Mouse (Mus musculus) liver, embryonic 14.5 days (tissue): ENCODE results near the gene Rtn4rl1.

ENCODE experiments used
- CTCF ChIP-seq: IDR thresholded peaks from 2 replicates; pipeline ENCODE4 v1.5.1; 2016; ENCODE audit warnings: antibody characterized with exemption, low read depth, control low read depth
- EP300 ChIP-seq: IDR thresholded peaks from 2 replicates; pipeline ENCODE4 v1.6.1; 2016; ENCODE audit warnings: antibody characterized with exemption, low read depth

- TF ChIP-seq CTCF (peak; percentile 74), EP300 (no peak)
These were observed 60.8 kb downstream of the Rtn4rl1 start for GRCm38 (mm10) chr11:75254252-75254912.
